Mouse (Mus musculus) limb, embryonic 11.5 days (tissue): ENCODE results near the gene Acot3. TPM values are rescaled to one million over a fixed set of nuclear protein-coding genes. Genes with fewer than 3 reads are reported as not detected.
"Not testable (repeated sequence)": the region's sequence is repeated elsewhere in the genome, so short reads cannot be mapped to it uniquely, and the experiment has no call there.

ENCODE experiments used
- ATAC-seq: fragments of 200-750 bp; cut with Nextera tagmentation; 2 replicates; pipeline ENCODE4 v1.8.0; 2017; ENCODE audit warnings: low read depth; ENCODE audit not compliant: insufficient number of reproducible peaks, low FRiP score, low TSS enrichment
- DNase-seq: peaks from one replicate; pipeline ENCODE4 v3.0.0-alpha.2; 2015; ENCODE audit warnings: low spot score
- H3K27ac ChIP-seq: fragments of 300-500 bp; sonication (generic); replicated peaks from 2 replicates; pipeline ENCODE4 v1.5.1; 2014; ENCODE audit warnings: low read depth, mild to moderate bottlenecking, low read length
- H3K27me3 ChIP-seq: fragments of 300-500 bp; sonication (generic); 2 replicates; pipeline ENCODE4 v1.6.1; 2014; ENCODE audit warnings: mild to moderate bottlenecking, low read length, mixed read lengths; ENCODE audit not compliant: control insufficient read depth, insufficient read depth
- H3K36me3 ChIP-seq: fragments of 300-500 bp; sonication (generic); 2 replicates; pipeline ENCODE4 v1.6.1; 2014; ENCODE audit warnings: mild to moderate bottlenecking, low read length, moderate library complexity, mixed read lengths; ENCODE audit not compliant: control insufficient read depth, insufficient read depth
- H3K4me1 ChIP-seq: fragments of 300-500 bp; sonication (generic); 2 replicates; pipeline ENCODE4 v1.6.1; 2014; ENCODE audit warnings: low read length, mixed read lengths; ENCODE audit not compliant: control insufficient read depth, insufficient read depth
- H3K4me2 ChIP-seq: fragments of 300-500 bp; sonication (generic); 2 replicates; pipeline ENCODE4 v1.6.1; 2014; ENCODE audit warnings: low read depth, mild to moderate bottlenecking, moderate library complexity; ENCODE audit not compliant: severe bottlenecking
- H3K4me3 ChIP-seq: fragments of 300-500 bp; sonication (generic); 2 replicates; pipeline ENCODE4 v1.5.1; 2014; ENCODE audit warnings: low read depth, low read length
- H3K9ac ChIP-seq: fragments of 300-500 bp; sonication (generic); 2 replicates; pipeline ENCODE4 v1.6.1; 2014; ENCODE audit warnings: mild to moderate bottlenecking, low read length
- H3K9me3 ChIP-seq: fragments of 300-500 bp; sonication (generic); 2 replicates; pipeline ENCODE4 v1.6.1; 2016; ENCODE audit warnings: low read length; ENCODE audit not compliant: control insufficient read depth
- WGBS: fragments of 180-500 bp; shearing (Covaris S2); extraction: QIAGEN DNeasy Blood & Tissue Kit; methylation state at CpG from one replicate; pipeline ENCODE4 v1.1.7; 2014; 5-methylcytosine and 5-hydroxymethylcytosine counted together
- polyA plus RNA-seq: library from polyadenylated mRNA; unstranded; fragments of >200 nt; fragmentation: Nextera tagmentation; extraction: Ambion mirVana; gene quantifications from 2 replicates; pipeline ENCODE4 v1.2.1, GENCODE M21; 2014

The Acot3 gene
- polyA plus RNA-seq, 1 experiment from 2014 or later, result 0.27 TPM

GRCm38 (mm10) chr12:84013701-84014100 is 38.2 kb upstream of the Acot3 start:
- Histone ChIP-seq H3K27ac (no peak overlapping the region), H3K4me1 (peaks cover 3% of the 10 kb centered on the region; the same call in 1 of the 2 replicates), H3K9me3 (no peaks in the 10 kb centered on the region), H3K4me3 (no peak overlapping the region), H3K36me3 (no peaks in the 10 kb centered on the region), H3K4me2 (no peak overlapping the region), H3K9ac (no peak overlapping the region), H3K27me3 (no peaks in the 10 kb centered on the region)
- DNase-seq (no peak), ATAC-seq (no peak)
- 95% methylated on average over 7 of the region's 7 CpGs for WGBS

- H3K4me3 ChIP-seq, H3K9me3 ChIP-seq, H3K36me3 ChIP-seq, ATAC-seq, H3K4me1 ChIP-seq, H3K27ac ChIP-seq, H3K27me3 ChIP-seq, H3K9ac ChIP-seq, DNase-seq, H3K4me2 ChIP-seq: not testable (repeated sequence)
- WGBS, result 84% methylated on average over 7 of the region's 7 CpGs
Measured at GRCm38 (mm10) chr12:84020528-84020927, 31.4 kb upstream of the Acot3 start.

GRCm38 (mm10) chr12:84022266-84022665 is 29.7 kb upstream of the Acot3 start:
- not testable (repeated sequence) for H3K9me3 ChIP-seq, DNase-seq, H3K4me3 ChIP-seq, H3K4me2 ChIP-seq, ATAC-seq, H3K4me1 ChIP-seq, H3K36me3 ChIP-seq, H3K27ac ChIP-seq, H3K27me3 ChIP-seq, H3K9ac ChIP-seq
- 90% methylated on average over 4 of the region's 4 CpGs for WGBS

- H3K4me3 ChIP-seq, result no peak overlapping the region
- H3K4me1 ChIP-seq, result no peaks in the 10 kb centered on the region
- no peak for ATAC-seq
- DNase-seq, result peak; percentile 31
- H3K36me3 ChIP-seq, result no peaks in the 10 kb centered on the region
- no peaks in the 10 kb centered on the region for H3K27me3 ChIP-seq
- H3K4me2 ChIP-seq, result no peak overlapping the region
- H3K27ac ChIP-seq, result no peak overlapping the region
- H3K9me3 ChIP-seq, result no peaks in the 10 kb centered on the region
- 85% methylated on average over 9 of the region's 9 CpGs for WGBS
- H3K9ac ChIP-seq, result no peak overlapping the region
Measured at GRCm38 (mm10) chr12:84023052-84023745, 28.7 kb upstream of the Acot3 start.

- H3K4me1 ChIP-seq, result no peaks in the 10 kb centered on the region
- H3K27me3 ChIP-seq, result no peaks in the 10 kb centered on the region
- no peak overlapping the region for H3K9ac ChIP-seq
- no peaks in the 10 kb centered on the region for H3K9me3 ChIP-seq
- no peak for ATAC-seq
- H3K4me3 ChIP-seq, result no peak overlapping the region
- 85% methylated on average over 7 of the region's 7 CpGs for WGBS
- no peak overlapping the region for H3K27ac ChIP-seq
- H3K4me2 ChIP-seq, result no peak overlapping the region
- H3K36me3 ChIP-seq, result no peaks in the 10 kb centered on the region
- DNase-seq, result no peak
Measured at GRCm38 (mm10) chr12:84025888-84026287, 26.1 kb upstream of the Acot3 start.

- not testable (repeated sequence) for H3K4me1 ChIP-seq, H3K27ac ChIP-seq, H3K36me3 ChIP-seq, H3K27me3 ChIP-seq, H3K9ac ChIP-seq, H3K4me2 ChIP-seq, H3K9me3 ChIP-seq, H3K4me3 ChIP-seq, DNase-seq, ATAC-seq
- WGBS, result 72% methylated on average over 3 of the region's 3 CpGs
Measured at GRCm38 (mm10) chr12:84028328-84028727, 23.6 kb upstream of the Acot3 start.

GRCm38 (mm10) chr12:84029043-84029442 is 22.9 kb upstream of the Acot3 start:
- H3K27me3 ChIP-seq, DNase-seq, H3K9me3 ChIP-seq, H3K27ac ChIP-seq, H3K4me2 ChIP-seq, H3K4me3 ChIP-seq, H3K36me3 ChIP-seq, H3K9ac ChIP-seq, H3K4me1 ChIP-seq, ATAC-seq: not testable (repeated sequence)
- WGBS, result 92% methylated on average over 1 of the region's 1 CpGs

GRCm38 (mm10) chr12:84030659-84031332 is 21.1 kb upstream of the Acot3 start:
- whole genome bisulfite sequencing, result 72% methylated on average over 4 of the region's 4 CpGs

More at GRCm38 (mm10) chr12:84030659-84031332, 21.1 kb upstream of the Acot3 start:
- Histone ChIP-seq H3K9me3 (no peaks in the 10 kb centered on the region), H3K4me1 (no peaks in the 10 kb centered on the region), H3K27me3 (no peaks in the 10 kb centered on the region), H3K27ac (no peak overlapping the region), H3K36me3 (no peaks in the 10 kb centered on the region), H3K4me2 (no peak overlapping the region), H3K4me3 (no peak overlapping the region), H3K9ac (no peak overlapping the region)
- ATAC-seq (peak; percentile 39; the same call in 1 of the 2 replicates), DNase-seq (peak; percentile 81)
